Mouse (Mus musculus) liver, adult 2 months (tissue): ENCODE results near the gene Gm5431. TPM values are rescaled to one million over a fixed set of nuclear protein-coding genes. Genes with fewer than 3 reads are reported as not detected.
A peak's percentile ranks its signal among the peaks of the same experiment; 100 is the strongest.
"Not testable (repeated sequence)": the region's sequence is repeated elsewhere in the genome, so short reads cannot be mapped to it uniquely, and the experiment has no call there.

Experiments used
- DNase-seq: peaks from one replicate; pipeline ENCODE4 v3.0.0-alpha.2; 2011; ENCODE audit warnings: low read depth, low spot score; ENCODE audit errors: extremely low read depth
- H3K27ac ChIP-seq: fragments of 200-500 bp; replicated peaks from 2 replicates; pipeline ENCODE4 v1.5.1; 2012; ENCODE audit warnings: low read depth, mild to moderate bottlenecking, control low read depth, inconsistent platforms, low read length; ENCODE audit not compliant: insufficient read depth
- H3K27me3 ChIP-seq: fragments of 200-500 bp; 2 replicates; pipeline ENCODE4 v1.6.1; 2012; ENCODE audit warnings: mild to moderate bottlenecking, moderate library complexity, low read length, inconsistent platforms; ENCODE audit not compliant: control insufficient read depth, insufficient read depth
- H3K36me3 ChIP-seq: fragments of 200-500 bp; 2 replicates; pipeline ENCODE4 v1.6.1; 2012; ENCODE audit warnings: low read length, inconsistent platforms; ENCODE audit not compliant: control insufficient read depth, insufficient read depth
- H3K4me1 ChIP-seq: fragments of 200-500 bp; 2 replicates; pipeline ENCODE4 v1.6.1; 2011; ENCODE audit warnings: low read length; ENCODE audit not compliant: control insufficient read depth, insufficient read depth
- H3K4me3 ChIP-seq: fragments of 200-500 bp; 2 replicates; pipeline ENCODE4 v1.5.1; 2011; ENCODE audit warnings: low read depth, mild to moderate bottlenecking, control low read depth, low read length, moderate library complexity; ENCODE audit not compliant: insufficient read depth
- H3K79me2 ChIP-seq: fragments of 200-500 bp; 2 replicates; pipeline ENCODE4 v1.6.1; 2012; ENCODE audit warnings: inconsistent platforms, mild to moderate bottlenecking, low read length, moderate library complexity; ENCODE audit not compliant: control insufficient read depth, insufficient read depth
- H3K9ac ChIP-seq: fragments of 200-500 bp; 2 replicates; pipeline ENCODE4 v1.6.1; 2012; ENCODE audit warnings: low read depth, mild to moderate bottlenecking, control low read depth, inconsistent platforms, low read length
- CTCF ChIP-seq: fragments of 200-500 bp; IDR thresholded peaks from 2 replicates; pipeline ENCODE4 v1.5.1; 2011; ENCODE audit warnings: low read depth, low read length, control low read depth
- POLR2A ChIP-seq: fragments of 200-500 bp; IDR thresholded peaks from 2 replicates; pipeline ENCODE4 v1.6.1; 2011; ENCODE audit warnings: low read length, control low read depth; ENCODE audit not compliant: insufficient read depth; ENCODE audit errors: extremely low read depth
- WGBS: fragments of 180-500 bp; shearing (Covaris S2); methylation state at CpG from one replicate; pipeline ENCODE4 v1.1.7; 2018; 5-methylcytosine and 5-hydroxymethylcytosine counted together
- polyA plus RNA-seq: library from polyadenylated mRNA; depleted of rRNA; stranded (reverse); fragments of >200 nt; gene quantifications from 2 replicates; pipeline ENCODE4 v1.2.3, GENCODE M21; 2012
- total RNA-seq: library from RNA; depleted of rRNA; stranded (reverse); fragments of >200 nt; gene quantifications from 2 replicates; pipeline ENCODE4 v1.2.3, GENCODE M21; 2014

The Gm5431 gene
- total and polyA plus RNA-seq, 2 experiments = 0.12 to 1.9 TPM

DNA sequence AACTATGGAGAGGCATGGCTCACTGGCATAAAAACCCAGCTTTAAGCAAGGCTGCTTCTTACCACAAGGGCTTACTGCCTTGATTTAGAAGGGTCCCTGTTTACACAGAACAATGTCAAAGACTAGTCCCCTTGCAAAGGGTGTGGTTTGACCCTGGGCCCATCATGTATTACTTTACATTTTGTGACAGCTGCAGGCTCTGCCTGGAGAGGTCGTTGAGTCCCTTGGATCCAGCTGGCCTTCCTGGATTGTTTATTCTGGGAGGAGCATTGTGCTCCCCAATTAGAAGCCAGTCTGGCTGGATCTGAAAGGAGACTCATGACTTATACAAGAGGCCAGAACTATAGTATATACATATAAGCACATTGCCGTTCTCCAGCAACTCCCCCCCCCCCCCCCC lies 51.8 kb downstream of the Gm5431 start:
- Histone ChIP-seq H3K4me3 (no peak overlapping the region), H3K36me3 (peaks cover 2% of the 10 kb centered on the region; the same call in 1 of the 2 replicates), H3K27ac (no peak overlapping the region), H3K27me3 (no peaks in the 10 kb centered on the region), H3K4me1 (peaks cover 17% of the 10 kb centered on the region), H3K79me2 (no peaks in the 10 kb centered on the region), H3K9ac (no peak overlapping the region)
- no peak for TF ChIP-seq POLR2A
- no peak for TF ChIP-seq CTCF
- no peak for DNase-seq
- WGBS = 60% methylated on average over 2 of the region's 2 CpGs

- peaks cover 2% of the 10 kb centered on the region; the same call in 1 of the 2 replicates for H3K36me3 ChIP-seq
- no peak overlapping the region for H3K9ac ChIP-seq
- no peak overlapping the region for H3K4me3 ChIP-seq
- peaks cover 5% of the 10 kb centered on the region; the same call in 1 of the 2 replicates for H3K4me1 ChIP-seq
- H3K27me3 ChIP-seq = no peaks in the 10 kb centered on the region
- WGBS = 87% methylated on average over 5 of the region's 5 CpGs
- no peak overlapping the region for H3K27ac ChIP-seq
- H3K79me2 ChIP-seq = no peaks in the 10 kb centered on the region
- no peak for TF ChIP-seq CTCF
- no peak for TF ChIP-seq POLR2A
- no peak for DNase-seq
Observed at GRCm38 (mm10) chr11:48846881-48847280, 55.1 kb downstream of the Gm5431 start.

GRCm38 (mm10) chr11:48846362-48846761 lies 55.7 kb downstream of the Gm5431 start:
- H3K4me1 ChIP-seq, DNase-seq, H3K27me3 ChIP-seq, H3K27ac ChIP-seq, H3K9ac ChIP-seq, H3K36me3 ChIP-seq, H3K79me2 ChIP-seq, H3K4me3 ChIP-seq: not testable (repeated sequence)
- 72% methylated on average over 2 of the region's 2 CpGs for WGBS

DNA sequence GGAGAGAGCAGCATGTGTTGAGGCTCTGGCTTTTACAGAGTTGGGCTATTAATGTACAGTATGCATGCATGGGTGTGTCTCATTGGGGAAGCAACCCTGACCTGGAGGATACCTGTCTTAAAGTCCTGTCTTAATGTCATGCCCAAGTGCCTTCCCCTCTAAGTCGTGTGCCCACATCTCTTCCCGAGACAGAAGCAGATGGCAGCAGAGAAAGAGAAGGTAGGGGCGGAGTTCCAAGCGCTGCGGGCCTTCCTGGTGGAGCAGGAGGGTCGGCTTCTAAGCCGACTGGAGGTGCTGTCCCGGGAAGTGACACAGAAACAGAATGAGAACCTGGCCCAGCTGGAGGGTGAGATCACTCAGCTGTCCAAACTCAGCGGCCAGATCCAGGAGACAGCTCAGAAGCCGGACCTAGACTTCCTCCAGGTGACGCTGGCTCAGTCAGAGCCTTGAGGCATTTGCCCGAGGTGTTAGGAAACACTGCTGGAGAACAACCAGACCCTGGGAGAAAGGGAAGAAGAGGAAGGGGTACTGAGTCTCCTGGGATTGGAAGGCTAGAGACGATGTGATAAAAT lies 56.7 kb downstream of the Gm5431 start:
- no peak for DNase-seq
- Histone ChIP-seq H3K79me2 (no peaks in the 10 kb centered on the region), H3K4me3 (no peak overlapping the region), H3K4me1 (peaks cover 2% of the 10 kb centered on the region), H3K36me3 (peaks cover 2% of the 10 kb centered on the region; the same call in 1 of the 2 replicates), H3K27me3 (no peaks in the 10 kb centered on the region), H3K27ac (no peak overlapping the region), H3K9ac (no peak overlapping the region)
- TF ChIP-seq POLR2A (no peak), CTCF (no peak)
- WGBS = 83% methylated on average over 13 of the region's 13 CpGs

GRCm38 (mm10) chr11:48844309-48844708 lies 57.7 kb downstream of the Gm5431 start:
- peak; percentile 37 for DNase-seq
- TF ChIP-seq CTCF (no peak), POLR2A (no peak)
- no peak overlapping the region for H3K4me3 ChIP-seq
- no peak overlapping the region for H3K27ac ChIP-seq
- 0 out of 2 replicates have a peak overlapping the region, but pooled peaks have one; percentile 8 for H3K9ac ChIP-seq
- peaks cover 4% of the 10 kb centered on the region for H3K4me1 ChIP-seq
- H3K79me2 ChIP-seq = no peaks in the 10 kb centered on the region
- WGBS = 44% methylated on average over 6 of the region's 6 CpGs
- H3K36me3 ChIP-seq = peaks cover 2% of the 10 kb centered on the region; the same call in 1 of the 2 replicates
- no peaks in the 10 kb centered on the region for H3K27me3 ChIP-seq

GRCm38 (mm10) chr11:48843202-48843601 lies 58.8 kb downstream of the Gm5431 start:
- no peaks in the 10 kb centered on the region for H3K79me2 ChIP-seq
- no peak overlapping the region for H3K27ac ChIP-seq
- H3K4me3 ChIP-seq = no peak overlapping the region
- no peak for TF ChIP-seq POLR2A
- no peak for TF ChIP-seq CTCF
- peaks cover 10% of the 10 kb centered on the region for H3K4me1 ChIP-seq
- no peak overlapping the region for H3K9ac ChIP-seq
- H3K36me3 ChIP-seq = peaks cover 2% of the 10 kb centered on the region; the same call in 1 of the 2 replicates
- DNase-seq = peak; percentile 31
- no peaks in the 10 kb centered on the region for H3K27me3 ChIP-seq
- 69% methylated on average over 11 of the region's 11 CpGs for WGBS
